Mouse (Mus musculus): ENCODE results near the gene Cyfip2. TPM values are rescaled to one million over a fixed set of nuclear protein-coding genes. Genes with fewer than 3 reads are reported as not detected.

Cyfip2 gene
- total and polyA plus RNA-seq, 2 experiments = 0.55 to 0.71 TPM

- no peaks in the 10 kb centered on the region; the same call in 1 of the 2 replicates for H3K27me3 ChIP-seq (ENCODE audit: control insufficient read depth, insufficient read depth, low read length)
- H3K4me1 ChIP-seq (ENCODE audit: control insufficient read depth, insufficient read depth, low read length) = no peaks in the 10 kb centered on the region
- H3K36me3 ChIP-seq (ENCODE audit: control insufficient read depth, insufficient read depth, low read length) = no peaks in the 10 kb centered on the region
- no peak overlapping the region for H3K9ac ChIP-seq (ENCODE audit: low read depth, low read length)
- WGBS = 55% methylated on average over 7 of the region's 7 CpGs
- no peak overlapping the region for H3K27ac ChIP-seq (replicated peaks; ENCODE audit: insufficient read depth, low read depth, low read length)
- H3K4me3 ChIP-seq (ENCODE audit: insufficient read depth, low read depth, low read length) = no peak overlapping the region
- peak; percentile 39 for DNase-seq (ENCODE audit: extremely low read depth, low read depth, low spot score)
- no peak for TF ChIP-seq CTCF (IDR thresholded peaks at IDR 0.05; ENCODE audit: low read depth, low read length)
- no peak for TF ChIP-seq POLR2A (IDR thresholded peaks at IDR 0.05; ENCODE audit: extremely low read depth, insufficient read depth, low read length)
- H3K79me2 ChIP-seq (ENCODE audit: control insufficient read depth, insufficient read depth, low read length) = no peaks in the 10 kb centered on the region
Observed at GRCm38 (mm10) chr11:46306776-46307175, 5.9 kb downstream of the Cyfip2 start.

GRCm38 (mm10) chr11:46305881-46306520 lies 6.7 kb downstream of the Cyfip2 start:
- no peak overlapping the region for H3K9ac ChIP-seq (ENCODE audit: low read depth, low read length)
- H3K36me3 ChIP-seq (ENCODE audit: control insufficient read depth, insufficient read depth, low read length) = no peaks in the 10 kb centered on the region
- no peaks in the 10 kb centered on the region for H3K79me2 ChIP-seq (ENCODE audit: control insufficient read depth, insufficient read depth, low read length)
- H3K27ac ChIP-seq (replicated peaks; ENCODE audit: insufficient read depth, low read depth, low read length) = no peak overlapping the region
- DNase-seq (ENCODE audit: extremely low read depth, low read depth, low spot score) = no peak
- no peaks in the 10 kb centered on the region for H3K27me3 ChIP-seq (ENCODE audit: control insufficient read depth, insufficient read depth, low read length)
- TF ChIP-seq POLR2A (IDR thresholded peaks at IDR 0.05; ENCODE audit: extremely low read depth, insufficient read depth, low read length) = no peak
- no peak for TF ChIP-seq CTCF (IDR thresholded peaks at IDR 0.05; ENCODE audit: low read depth, low read length)
- 78% methylated on average over 9 of the region's 9 CpGs for WGBS
- no peaks in the 10 kb centered on the region for H3K4me1 ChIP-seq (ENCODE audit: control insufficient read depth, insufficient read depth, low read length)
- H3K4me3 ChIP-seq (ENCODE audit: insufficient read depth, low read depth, low read length) = no peak overlapping the region

- no peaks in the 10 kb centered on the region for H3K79me2 ChIP-seq (ENCODE audit: control insufficient read depth, insufficient read depth, low read length)
- no peaks in the 10 kb centered on the region for H3K4me1 ChIP-seq (ENCODE audit: control insufficient read depth, insufficient read depth, low read length)
- WGBS = 90% methylated on average over 9 of the region's 9 CpGs
- no peaks in the 10 kb centered on the region for H3K27me3 ChIP-seq (ENCODE audit: control insufficient read depth, insufficient read depth, low read length)
- no peak overlapping the region for H3K4me3 ChIP-seq (ENCODE audit: insufficient read depth, low read depth, low read length)
- no peak overlapping the region for H3K27ac ChIP-seq (replicated peaks; ENCODE audit: insufficient read depth, low read depth, low read length)
- H3K36me3 ChIP-seq (ENCODE audit: control insufficient read depth, insufficient read depth, low read length) = no peaks in the 10 kb centered on the region
- no peak for DNase-seq (ENCODE audit: extremely low read depth, low read depth, low spot score)
- no peak overlapping the region for H3K9ac ChIP-seq (ENCODE audit: low read depth, low read length)
- no peak for TF ChIP-seq CTCF (IDR thresholded peaks at IDR 0.05; ENCODE audit: low read depth, low read length)
- TF ChIP-seq POLR2A (IDR thresholded peaks at IDR 0.05; ENCODE audit: extremely low read depth, insufficient read depth, low read length) = no peak
Observed at GRCm38 (mm10) chr11:46304864-46305710, 7.6 kb downstream of the Cyfip2 start.

GRCm38 (mm10) chr11:46304093-46304492 lies 8.6 kb downstream of the Cyfip2 start:
- no peak overlapping the region for H3K4me3 ChIP-seq (ENCODE audit: insufficient read depth, low read depth, low read length)
- H3K4me1 ChIP-seq (ENCODE audit: control insufficient read depth, insufficient read depth, low read length) = peaks cover 2% of the 10 kb centered on the region
- WGBS = 86% methylated on average over 10 of the region's 10 CpGs
- no peak overlapping the region for H3K27ac ChIP-seq (replicated peaks; ENCODE audit: insufficient read depth, low read depth, low read length)
- no peaks in the 10 kb centered on the region for H3K27me3 ChIP-seq (ENCODE audit: control insufficient read depth, insufficient read depth, low read length)
- H3K79me2 ChIP-seq (ENCODE audit: control insufficient read depth, insufficient read depth, low read length) = no peaks in the 10 kb centered on the region
- H3K36me3 ChIP-seq (ENCODE audit: control insufficient read depth, insufficient read depth, low read length) = no peaks in the 10 kb centered on the region
- TF ChIP-seq POLR2A (IDR thresholded peaks at IDR 0.05; ENCODE audit: extremely low read depth, insufficient read depth, low read length) (no peak), CTCF (IDR thresholded peaks at IDR 0.05; ENCODE audit: low read depth, low read length) (no peak)
- H3K9ac ChIP-seq (ENCODE audit: low read depth, low read length) = no peak overlapping the region
- DNase-seq (ENCODE audit: extremely low read depth, low read depth, low spot score) = no peak

- TF ChIP-seq POLR2A (IDR thresholded peaks at IDR 0.05; ENCODE audit: extremely low read depth, insufficient read depth, low read length) (no peak), CTCF (IDR thresholded peaks at IDR 0.05; ENCODE audit: low read depth, low read length) (no peak)
- Histone ChIP-seq H3K4me1 (ENCODE audit: control insufficient read depth, insufficient read depth, low read length) (peaks cover 10% of the 10 kb centered on the region), H3K79me2 (ENCODE audit: control insufficient read depth, insufficient read depth, low read length) (no peaks in the 10 kb centered on the region), H3K4me3 (ENCODE audit: insufficient read depth, low read depth, low read length) (no peak overlapping the region), H3K27ac (replicated peaks; ENCODE audit: insufficient read depth, low read depth, low read length) (no peak overlapping the region), H3K36me3 (ENCODE audit: control insufficient read depth, insufficient read depth, low read length) (no peaks in the 10 kb centered on the region), H3K9ac (ENCODE audit: low read depth, low read length) (no peak overlapping the region), H3K27me3 (ENCODE audit: control insufficient read depth, insufficient read depth, low read length) (no peaks in the 10 kb centered on the region)
- 56% methylated on average over 9 of the region's 9 CpGs for WGBS
- DNase-seq (ENCODE audit: extremely low read depth, low read depth, low spot score) = no peak
Observed at GRCm38 (mm10) chr11:46302471-46302870, 10.2 kb downstream of the Cyfip2 start.

All from liver, adult 2 months (tissue).